Mouse (Mus musculus) C2C12 (cell line): ENCODE data around the gene Itgb6.

Source experiments
- CEBPB ChIP-seq: IDR thresholded peaks from one replicate; pipeline ENCODE4 v1.6.1; 2011; ENCODE audit warnings: low read depth, mild to moderate bottlenecking, control low read depth, moderate library complexity
- CTCF ChIP-seq: IDR thresholded peaks from one replicate; pipeline ENCODE4 v1.5.1; 2011; ENCODE audit not compliant: control insufficient read depth, insufficient read depth, insufficient read length
- MAX ChIP-seq: IDR thresholded peaks from one replicate; pipeline ENCODE4 v1.6.1; 2011; ENCODE audit warnings: mild to moderate bottlenecking, control low read depth
- MYOD1 ChIP-seq: IDR thresholded peaks from one replicate; pipeline ENCODE4 v1.6.1; 2011; ENCODE audit warnings: low read depth; ENCODE audit not compliant: control insufficient read depth, insufficient read length
- MYOG ChIP-seq: IDR thresholded peaks from one replicate; pipeline ENCODE4 v1.6.1; 2011; ENCODE audit not compliant: control insufficient read depth, insufficient read length; ENCODE audit errors: extremely low read depth
- USF1 ChIP-seq: IDR thresholded peaks from one replicate; pipeline ENCODE4 v1.6.1; 2011; ENCODE audit warnings: low read depth, mild to moderate bottlenecking, control low read depth, moderate library complexity

GRCm38 (mm10) chr2:60636910-60637761 lies 85.3 kb downstream of the Itgb6 start:
- TF ChIP-seq CTCF (no peak), MAX (no peak), USF1 (no peak), MYOD1 (no peak), CEBPB (no peak), MYOG (no peak)
